Mouse (Mus musculus): ENCODE results near the gene Radil.

The Radil gene

DNA sequence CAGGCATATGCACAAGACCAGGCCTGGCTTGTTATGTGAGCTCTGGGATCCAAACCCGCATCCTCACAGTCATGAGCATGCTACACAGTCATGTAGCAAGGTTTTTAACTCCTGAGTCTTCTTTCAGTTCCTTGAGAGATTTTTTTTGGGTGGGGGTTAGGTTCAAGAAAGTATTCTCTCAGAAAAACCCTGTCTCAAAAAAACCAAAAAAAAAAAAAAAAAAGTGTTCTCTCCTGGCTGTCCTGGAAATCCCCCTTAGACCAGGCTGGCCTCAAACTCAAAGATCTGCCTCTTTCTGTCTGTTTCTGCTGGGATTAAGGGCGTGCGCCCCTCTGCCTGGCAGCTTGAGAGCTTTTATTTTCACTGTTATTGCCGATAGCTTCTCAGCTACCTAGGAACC lies 15.5 kb downstream of the Radil start:
- DNase-seq: no peak

DNA sequence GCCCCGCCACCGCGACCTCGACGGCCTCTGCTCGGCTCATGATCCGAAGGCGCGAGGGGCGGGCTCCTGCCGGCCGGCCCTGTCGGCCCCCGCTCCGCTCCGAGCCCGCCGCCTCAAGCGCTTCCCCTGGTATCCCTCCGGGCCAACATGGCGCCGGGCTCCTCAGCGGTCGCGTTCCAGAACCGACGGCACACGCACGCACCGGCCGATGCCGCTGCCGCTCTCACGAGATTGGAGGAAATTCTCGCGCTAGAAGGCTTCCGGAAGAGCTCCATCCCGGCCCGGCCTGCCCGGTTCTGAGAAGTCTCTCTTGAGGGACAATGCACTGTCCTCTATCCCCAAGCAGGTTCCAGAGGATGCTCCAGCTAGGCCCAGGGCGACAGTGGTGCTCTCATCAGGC lies 21.0 kb downstream of the Radil start, which contains the start of gene Papolb:
Gene Papolb (minus strand): TSS at position 162 of the 400 bp plus-strand sequence.
- DNase-seq: no peak

DNA sequence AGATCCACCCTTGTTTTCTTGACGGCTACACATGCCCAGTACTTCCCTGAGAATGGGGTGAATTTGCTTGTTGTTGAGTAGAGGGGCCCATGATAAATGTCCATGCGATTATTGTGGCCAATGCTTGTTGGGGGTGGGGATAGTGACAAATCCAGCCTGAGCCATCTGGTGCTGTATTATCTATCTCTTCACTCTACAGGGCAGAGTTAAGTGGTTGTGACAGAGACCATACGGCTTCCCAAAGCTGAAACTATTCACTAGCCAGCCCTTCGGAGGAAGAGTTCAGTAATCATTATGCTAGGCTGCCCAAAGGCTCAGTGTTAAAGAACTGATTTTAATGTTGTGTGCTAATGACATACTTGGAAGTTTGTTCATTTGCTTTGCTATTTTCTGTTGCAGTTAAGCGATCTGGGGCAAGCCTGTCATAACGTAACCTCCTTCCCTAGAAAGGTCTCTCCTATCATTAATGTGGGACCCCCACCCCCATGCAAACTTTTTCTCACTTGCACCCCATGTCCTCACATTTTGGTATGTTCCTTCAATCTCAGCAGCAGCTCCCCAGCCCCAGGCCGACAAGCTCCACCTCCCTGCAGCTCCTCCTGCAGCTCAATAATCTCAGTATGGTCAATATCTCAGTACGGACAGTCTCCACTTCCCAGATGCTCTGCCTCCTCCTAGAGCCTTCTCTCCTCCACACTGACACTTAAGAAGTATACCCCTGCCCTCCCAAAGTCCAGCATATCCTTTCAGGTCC lies 26.0 kb downstream of the Radil start:
- no peak for DNase-seq

DNA sequence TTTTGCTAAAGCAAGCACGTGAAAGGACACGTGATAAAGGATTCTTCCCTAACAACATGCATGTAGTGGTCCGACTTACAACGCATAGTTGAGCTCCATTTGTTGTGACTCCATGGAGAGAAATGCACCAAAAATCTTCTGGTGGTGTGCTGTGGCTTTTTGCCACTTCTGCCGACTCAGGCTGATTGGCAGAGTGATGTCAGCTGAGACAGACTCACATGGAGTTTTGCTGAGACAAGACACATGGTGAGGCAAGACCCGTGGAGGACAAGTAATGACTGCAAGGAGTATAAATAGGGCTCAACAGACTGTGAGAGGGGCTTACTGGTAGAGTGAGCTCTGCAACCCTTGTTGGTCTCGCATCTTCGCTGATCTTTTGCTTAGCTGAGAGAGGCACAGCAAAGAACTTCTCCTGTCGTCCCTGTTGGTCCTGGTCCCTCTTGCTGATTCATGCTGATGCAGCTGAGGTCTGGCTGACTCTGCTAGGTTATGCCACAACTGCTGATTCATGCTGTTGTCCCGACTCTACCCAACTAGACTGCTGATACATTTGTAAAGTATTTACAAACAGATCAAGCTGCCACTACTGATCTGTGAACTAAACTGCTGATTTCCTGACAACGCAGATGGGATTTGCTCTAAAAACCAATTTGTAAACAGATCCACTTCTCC lies 29.6 kb downstream of the Radil start:
- DNase-seq: no peak

DNA sequence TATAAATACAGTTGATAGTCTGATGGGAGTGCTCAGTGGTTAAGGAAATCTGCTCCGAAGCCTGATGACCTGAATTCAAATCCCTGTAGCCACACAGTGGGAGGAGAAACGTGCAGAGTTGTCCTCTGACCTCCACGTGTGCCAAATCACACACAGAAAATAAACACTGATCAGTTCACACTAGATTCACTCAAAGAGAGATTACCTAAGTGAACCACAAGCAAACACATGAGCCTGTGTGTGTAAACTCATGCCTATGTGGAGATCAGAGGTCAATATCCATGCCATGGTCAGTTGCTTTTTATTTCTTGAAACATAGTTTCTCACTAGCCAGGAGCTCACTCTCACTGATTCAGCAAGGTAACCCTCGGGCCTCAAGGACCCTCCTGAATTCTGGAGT lies 30.5 kb downstream of the Radil start:
- no peak for DNase-seq

DNA sequence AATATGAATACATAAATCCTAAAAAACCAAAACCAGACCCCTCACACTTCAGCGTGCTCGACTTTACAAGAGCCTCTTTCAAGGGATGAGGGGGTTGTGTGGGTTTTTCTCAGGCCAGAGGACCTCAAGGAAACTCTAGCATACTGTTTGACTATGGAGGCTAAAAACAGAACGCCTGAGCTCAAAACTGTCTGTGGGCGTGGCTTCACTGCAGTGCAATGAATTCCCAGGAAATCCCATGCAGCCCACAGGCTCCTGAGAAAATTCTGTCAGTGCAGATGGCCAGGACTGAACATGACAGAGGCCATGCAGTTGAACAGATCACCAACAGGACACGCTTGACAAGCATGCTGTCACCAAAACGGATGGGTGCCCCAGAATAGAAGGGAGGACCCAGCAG lies 31.9 kb downstream of the Radil start:
- no peak for DNase-seq

DNA sequence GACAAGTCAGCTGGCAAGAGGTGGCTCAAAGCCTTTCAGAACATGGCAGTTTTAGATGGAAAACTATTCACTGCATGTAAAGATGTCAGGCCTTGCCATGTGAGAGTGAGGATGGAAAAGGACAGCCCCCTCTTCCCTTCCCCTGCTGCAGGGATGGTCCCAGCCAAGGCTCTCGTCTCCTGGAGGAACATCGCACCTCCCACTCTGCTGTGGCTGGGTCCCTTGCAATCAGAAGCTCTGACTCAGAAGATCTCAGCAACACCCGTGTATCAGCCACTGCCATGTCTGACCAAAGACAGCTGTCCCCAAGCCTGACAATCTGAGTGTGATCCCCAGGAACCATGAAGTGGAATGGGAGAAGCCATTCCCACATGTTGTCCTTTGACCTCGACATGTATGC lies 38.8 kb downstream of the Radil start:
- DNase-seq: no peak

DNA sequence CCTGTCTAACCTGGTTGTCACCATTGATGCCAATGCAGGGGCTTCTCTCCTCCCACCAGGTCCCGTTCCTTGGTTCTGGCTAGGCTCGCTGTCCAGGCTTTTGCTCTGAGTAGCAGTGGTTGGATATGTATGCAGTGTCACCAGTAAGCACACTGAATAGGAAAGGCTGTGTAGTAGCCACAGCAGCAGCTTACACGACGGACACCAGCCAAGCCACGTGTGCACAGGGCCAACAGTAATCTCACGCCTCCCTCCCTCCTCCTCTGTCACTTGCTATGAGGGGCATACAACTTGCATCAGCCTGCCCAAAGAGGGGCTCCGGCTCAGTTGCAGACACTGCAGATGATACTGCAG lies 40.9 kb downstream of the Radil start:
- no peak for DNase-seq

DNA sequence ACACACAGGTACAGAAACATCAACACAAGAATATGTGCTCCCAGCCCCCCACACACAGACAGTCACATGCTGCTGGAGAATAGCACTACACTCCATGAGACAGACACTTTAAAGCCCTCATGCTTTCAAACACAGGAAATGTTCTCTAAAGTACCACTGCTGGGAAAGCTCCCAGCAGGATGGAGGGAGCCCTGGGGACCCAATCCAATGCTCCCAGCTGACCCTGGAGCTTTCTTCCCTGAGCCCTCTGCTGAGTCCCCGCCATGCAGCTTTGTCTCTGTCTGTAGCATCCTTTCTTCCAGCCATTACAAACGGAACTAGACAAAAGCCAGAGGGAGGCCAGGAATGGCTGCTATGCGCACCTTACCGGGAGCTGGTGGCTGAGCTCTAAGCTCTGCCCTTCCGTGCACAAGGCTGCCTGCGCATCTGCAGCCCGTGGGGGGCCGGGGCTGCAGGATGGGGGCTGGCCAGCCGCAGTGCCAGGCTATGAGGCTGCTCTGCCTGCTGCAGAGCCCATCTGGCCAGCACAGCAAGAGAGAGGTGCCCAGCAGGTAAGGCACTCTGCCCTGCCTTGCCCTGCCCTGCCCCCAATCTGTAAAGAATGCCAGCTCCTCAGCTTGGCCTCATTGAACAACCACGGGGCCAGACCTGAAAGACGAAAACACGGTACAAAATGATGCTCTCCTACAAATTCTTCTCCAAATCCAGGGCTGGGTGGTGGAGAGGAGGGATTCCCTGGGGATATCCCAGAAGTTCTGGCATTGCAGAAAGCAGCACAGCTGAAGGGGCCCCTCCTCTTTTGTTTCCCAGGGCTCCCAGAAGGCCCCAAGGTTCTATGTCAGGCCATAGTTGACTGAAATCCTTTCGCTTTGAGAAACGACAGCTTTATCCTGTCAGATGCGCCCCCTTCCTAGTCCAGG lies 41.5 kb downstream of the Radil start:
- DNase-seq: no peak

DNA sequence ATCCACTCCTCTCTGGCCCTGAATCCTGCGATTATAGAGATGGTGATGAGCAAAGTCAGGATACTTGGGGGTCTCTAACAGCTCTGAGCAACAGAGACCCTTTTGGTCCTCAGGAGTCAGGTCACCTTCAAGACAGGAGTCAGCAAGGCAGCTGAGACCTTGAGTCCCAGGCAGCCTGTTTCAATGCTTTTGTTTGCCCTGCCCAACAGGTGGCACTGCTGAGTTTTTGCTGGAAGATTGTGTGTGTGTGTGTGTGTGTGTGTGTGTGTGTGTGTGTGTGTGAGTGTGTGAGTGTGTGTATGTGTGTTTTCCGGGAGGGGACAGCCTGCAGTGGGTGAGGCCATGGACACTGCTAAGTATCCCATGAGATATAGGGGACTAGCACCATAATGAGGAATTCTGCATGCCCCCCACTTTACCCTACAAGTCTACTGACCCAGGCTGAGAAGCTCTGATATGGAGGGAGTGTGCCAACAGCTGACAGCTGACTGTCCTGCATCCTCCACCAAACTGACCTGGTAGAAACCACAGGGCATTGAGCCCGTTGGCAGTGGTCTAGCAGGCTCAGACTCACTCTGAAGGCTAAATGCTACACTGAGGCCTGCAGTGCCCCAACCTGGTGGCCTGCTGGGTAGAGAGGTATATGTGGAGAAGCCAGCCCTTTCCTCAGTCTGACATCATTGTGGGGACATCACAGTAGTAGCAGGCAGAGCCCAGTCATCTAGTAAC lies 45.0 kb downstream of the Radil start:
- DNase-seq: no peak

DNA sequence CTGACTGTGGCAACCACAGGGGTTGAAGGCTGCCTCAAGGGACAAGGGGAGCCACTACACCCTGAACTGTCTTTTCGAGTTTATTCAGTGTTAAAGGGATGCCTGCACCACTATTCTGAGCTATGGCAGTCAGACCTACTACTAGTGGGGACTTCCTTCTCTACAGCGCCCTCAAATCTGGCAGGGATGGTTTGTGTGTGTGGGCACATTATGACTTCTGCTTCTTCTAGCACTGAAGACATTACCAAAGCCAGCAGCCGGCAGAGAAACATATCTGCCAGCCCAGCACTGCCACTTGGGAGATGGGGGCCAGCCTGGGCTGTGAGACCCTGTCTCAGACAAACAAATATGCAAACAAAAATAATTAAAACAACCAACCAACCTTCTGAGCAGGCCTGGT lies 46.7 kb downstream of the Radil start:
- no peak for DNase-seq

DNA sequence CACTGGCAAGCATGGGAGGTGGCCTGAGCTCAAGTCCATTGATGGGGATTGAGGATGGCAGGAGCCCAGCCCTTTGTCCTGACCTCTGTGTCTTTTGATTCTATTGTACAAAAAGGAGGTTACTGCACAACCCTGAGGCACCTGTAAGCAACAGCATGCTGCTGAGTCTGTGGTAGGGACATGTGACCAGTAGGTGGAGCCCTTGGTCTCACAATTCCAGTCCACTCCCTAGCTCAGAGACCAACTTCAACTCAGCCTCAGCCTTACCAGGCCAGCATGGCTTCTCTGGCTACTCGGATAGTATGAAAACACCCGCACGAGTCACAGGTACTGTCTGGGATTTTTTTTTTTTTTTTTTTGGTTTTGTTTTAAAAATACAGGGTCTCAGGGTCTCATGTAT lies 48.5 kb downstream of the Radil start:
- peak; percentile 77 to 86 for DNase-seq

DNA sequence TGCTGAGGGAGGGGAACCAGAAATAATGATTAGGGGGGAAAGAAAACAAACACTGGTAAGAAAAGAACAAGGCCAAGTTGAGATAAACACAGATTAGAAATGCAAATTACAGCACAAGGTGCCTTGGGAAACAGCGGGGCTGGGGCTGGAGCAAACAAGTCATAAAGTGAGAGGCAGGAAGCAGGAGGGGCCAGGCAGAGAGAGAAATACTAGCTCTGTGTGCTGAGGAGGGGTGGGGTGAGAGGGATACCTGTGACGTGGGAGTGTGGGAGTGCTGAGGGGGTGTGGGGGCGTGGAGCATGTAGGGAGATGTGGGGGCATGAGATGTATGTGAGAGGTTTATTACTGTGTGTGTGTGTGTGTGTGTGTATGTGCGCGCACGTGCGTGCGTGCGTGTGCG lies 50.0 kb downstream of the Radil start:
- no peak for DNase-seq

DNA sequence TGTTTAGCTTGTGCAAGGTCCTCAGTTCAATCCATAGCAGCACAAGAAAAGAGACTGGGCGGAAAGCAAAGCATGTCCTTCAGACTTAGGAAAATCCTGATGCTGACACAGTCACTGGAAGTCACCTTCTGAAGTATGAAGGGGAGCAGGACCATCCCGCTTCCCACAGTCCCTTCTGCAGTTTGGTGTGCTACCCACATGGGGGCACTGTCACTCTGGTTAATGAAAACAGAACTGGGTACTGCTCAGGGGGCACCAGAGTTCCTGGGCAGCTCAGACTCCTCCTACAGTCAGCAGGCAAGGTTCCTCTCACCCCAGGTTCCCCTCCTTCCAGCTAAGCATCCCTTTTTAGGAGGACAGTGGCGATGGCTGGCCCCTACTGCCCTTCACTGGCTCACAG lies 51.9 kb downstream of the Radil start:
- DNase-seq: peak in 1 of 2 experiments; percentile 9

DNA sequence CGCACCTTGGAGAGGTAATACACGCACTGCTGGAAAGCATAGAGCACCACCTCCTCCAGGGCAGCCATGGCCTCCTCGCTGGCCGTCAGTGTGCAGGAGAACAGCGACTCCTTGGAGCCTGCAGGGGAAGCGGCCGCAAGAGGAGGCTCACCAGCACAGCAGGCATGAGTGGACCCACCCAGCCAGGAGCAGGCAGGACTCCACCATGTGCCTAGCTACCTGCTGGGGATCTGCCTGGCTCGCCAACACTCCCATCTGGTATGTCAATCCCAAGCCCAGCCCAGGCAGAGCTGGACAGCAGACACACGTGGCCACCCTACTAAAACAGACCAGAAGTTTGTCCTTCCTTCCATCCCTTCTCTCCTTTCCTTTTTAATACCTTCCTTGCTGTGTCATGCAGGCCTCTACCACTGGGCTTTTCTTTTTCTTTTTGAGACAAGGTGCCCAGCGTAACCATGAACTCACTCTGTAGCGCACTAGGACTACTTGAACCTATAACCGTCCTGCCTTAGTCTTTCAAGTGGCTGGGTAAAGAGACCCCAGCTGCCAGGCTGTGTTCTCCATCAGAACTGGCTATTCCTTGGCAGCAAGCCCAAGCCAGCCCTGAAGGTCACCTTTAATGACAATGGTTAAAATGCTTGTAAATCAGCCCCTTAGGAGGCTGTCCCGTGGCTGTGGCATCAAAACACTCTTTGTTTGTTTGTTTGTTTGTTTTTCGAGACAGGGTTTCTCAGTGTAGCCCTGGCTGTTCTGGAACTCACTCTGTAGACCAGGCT lies 55.4 kb downstream of the Radil start:
- DNase-seq: no peak

DNA sequence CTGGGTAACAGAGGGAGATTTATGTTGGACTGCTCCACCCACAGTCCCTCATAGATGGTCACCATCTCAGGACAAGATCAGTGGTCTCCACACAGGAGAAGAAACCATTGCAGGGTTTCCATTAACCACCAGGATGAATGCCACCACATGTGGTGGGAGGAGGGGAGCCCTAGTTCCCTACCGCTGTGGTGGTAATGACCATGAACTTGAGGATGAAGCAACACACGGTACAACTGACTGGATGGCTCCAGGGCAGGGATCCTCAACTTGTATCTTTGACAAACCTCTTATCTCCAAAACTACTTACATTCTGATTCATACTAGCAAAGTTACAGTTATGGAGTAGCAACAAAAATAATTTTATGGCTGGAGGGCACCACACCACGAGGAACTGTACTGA lies 57.6 kb downstream of the Radil start:
- no peak for DNase-seq

DNA sequence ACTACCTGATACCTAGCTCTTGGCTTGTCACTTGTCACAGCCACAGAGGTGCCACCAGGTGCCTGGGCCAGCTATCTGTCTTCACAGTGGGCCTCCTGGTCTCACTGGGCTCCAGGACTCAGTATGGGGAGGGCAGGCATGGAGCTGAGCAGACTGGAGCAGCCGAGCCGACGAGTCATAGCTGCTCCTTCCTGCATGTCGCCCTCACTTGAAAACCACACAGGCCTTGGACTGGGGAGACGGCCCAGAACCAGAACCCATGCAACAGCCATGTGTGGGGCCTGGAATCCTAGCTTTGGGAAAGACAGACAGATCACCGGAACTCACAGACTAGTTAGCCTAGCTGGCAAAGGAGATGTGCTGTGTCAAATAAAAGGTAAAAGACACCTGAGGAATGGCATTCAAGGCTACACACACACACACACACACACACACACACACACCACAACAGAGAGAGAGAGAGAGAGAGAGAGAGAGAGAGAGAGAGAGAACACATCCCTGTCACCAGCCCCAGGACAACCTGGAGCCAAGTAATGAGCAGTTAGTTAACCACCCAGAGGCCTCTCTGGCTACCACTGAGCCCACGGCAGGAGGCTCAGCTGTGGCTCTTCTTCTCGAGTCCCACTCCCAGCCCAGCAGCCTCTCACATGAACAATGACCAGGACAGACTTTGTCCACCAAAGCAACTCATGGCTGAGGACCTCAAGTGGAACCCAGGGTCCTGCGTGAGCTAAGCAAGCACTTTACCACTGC lies 60.8 kb downstream of the Radil start:
- DNase-seq: no peak

DNA sequence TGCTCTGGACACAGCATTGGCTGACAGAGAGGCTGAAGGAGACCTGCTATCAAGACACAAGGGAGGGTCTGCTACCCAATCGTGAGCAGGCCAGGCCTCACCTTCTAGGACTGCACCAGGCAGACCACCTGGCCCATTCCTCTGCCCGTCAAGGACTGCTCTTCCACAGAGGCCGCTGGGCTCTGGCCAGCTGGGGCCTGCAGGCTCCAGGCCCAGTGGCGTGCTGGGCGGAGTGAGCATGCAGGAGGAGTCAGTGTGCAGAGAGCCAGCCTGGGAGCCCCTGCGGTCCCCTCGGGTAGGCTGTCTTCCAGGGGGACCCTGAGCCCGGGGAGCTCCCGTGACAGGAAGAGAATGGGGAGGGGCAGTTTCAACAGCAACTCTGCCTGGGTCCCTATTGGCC lies 64.2 kb downstream of the Radil start:
- DNase-seq: no peak

DNA sequence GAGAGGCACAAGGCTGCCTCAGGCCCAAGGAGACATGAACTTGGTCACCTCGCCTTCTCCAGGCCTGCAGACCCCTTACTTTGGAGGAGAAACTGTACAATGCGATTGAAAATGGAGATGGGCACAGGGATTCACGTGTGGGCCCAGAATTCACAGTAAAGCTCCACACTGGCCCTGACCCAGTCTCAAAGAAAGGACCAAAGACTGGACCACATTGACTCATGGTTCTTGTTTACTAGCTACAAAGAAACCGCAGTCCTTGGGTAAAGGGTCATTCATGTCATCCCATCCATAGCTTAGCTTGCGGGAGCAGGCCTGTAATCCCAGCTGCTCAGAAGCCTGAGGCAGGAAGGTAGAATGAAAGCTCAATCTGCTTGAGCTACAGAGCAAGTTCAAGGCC lies 67.3 kb downstream of the Radil start:
- DNase-seq: no peak

DNA sequence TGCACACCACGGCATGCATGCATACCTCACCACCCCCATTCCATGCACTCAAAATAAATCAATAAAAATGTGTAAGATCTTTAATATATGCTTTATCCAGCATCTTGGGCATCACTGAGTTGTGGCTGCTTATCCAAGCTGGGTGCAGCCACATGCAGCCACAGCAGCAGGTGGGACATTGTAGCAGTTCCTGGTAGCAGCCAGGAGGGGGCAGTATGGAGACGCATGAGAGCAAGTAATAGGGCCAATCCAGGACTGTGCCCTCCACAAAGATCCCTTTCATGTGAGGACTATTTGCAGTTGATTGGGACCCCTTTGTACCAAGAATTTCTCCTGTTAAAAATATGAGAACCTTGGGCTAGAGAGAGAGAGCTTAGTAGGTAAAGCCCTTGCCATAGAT lies 68.4 kb downstream of the Radil start:
- no peak for DNase-seq

DNA sequence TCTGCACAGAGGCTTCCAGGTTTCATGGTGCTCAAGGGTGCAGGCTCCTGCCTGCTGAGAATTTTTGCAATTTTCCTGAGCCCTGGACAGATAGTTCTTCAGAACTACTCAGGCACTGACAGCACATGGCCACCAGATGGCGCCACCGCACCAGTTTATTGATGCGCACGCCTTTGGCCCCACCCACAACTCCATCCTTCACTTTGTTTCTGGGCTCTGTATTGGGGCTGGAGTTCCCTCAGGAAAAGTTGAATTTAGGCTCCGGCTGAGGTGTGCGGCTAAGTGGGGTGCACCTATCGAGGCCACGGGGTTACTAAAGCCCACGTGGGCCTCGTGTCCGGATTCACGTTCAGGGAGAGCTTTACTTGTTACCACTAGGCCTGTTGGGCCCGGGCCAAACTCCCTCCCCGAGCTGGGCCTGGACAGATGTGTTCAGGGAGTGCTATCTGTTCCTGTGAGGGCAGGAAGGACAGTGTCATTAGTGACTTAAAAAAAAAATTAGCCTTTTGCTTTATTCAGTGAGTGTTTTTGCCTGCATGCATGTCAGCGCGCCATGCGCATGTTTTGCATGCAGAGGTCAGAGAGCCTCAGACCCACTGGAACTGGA lies 72.0 kb downstream of the Radil start:
- peak; percentile 45 to 79 for DNase-seq
